Mouse (Mus musculus): ENCODE measurements around the gene Gm3336.

DNA sequence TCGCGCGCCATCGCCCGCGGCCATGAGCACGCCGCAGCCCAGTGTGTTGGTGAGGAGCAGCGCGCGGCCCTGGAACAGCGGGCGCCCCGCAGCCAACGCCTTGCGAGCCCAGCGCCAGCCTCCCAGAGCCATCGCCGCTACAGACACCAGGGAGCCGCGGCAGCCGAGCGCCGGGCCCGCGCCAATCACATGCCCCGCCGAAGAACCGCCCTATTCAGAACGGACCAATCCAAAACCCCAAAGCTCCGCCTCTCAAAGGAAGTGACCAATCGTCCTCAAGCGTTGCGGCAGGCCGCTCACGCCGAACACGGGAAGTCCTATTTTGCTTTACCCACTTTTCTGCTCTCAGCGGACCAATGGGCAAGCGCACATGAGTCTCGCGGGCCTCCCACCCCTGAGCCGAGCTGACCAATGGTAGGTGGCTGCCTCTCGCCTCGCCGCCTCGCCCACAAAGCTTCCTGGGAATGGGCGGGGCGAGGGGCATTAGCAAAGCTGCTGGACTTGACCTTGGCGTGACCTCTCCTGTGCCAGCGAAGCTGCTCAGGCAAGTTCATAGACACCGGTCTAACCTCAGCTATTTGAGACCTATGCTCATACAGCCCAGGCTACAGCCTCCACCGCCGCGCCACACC is 42.5 kb downstream of the Gm3336 start, which contains the start of gene Mpv17l2:
- TF ChIP-seq CTCF (IDR thresholded peaks at IDR 0.05; ENCODE audit: control insufficient read depth, insufficient read depth, low read length) (no peak), POLR2A (IDR thresholded peaks at IDR 0.05; ENCODE audit: borderline replicate concordance, control insufficient read depth, low read depth, low read length) (peak; percentile 84)

All from bone marrow, adult 2 months (tissue).